Mouse (Mus musculus) bone marrow, adult 2 months (tissue): ENCODE measurements around the gene Myh10.

Experiments
- CTCF ChIP-seq: fragments of 200-500 bp; IDR thresholded peaks from 2 replicates; pipeline ENCODE4 v1.5.1; 2011; ENCODE audit warnings: low read length, control low read depth; ENCODE audit not compliant: control insufficient read depth, insufficient read depth
- POLR2A ChIP-seq: fragments of 200-500 bp; IDR thresholded peaks from 2 replicates; pipeline ENCODE4 v1.6.1; 2011; ENCODE audit warnings: low read depth, mild to moderate bottlenecking, control low read depth, low read length, borderline replicate concordance; ENCODE audit not compliant: control insufficient read depth

DNA sequence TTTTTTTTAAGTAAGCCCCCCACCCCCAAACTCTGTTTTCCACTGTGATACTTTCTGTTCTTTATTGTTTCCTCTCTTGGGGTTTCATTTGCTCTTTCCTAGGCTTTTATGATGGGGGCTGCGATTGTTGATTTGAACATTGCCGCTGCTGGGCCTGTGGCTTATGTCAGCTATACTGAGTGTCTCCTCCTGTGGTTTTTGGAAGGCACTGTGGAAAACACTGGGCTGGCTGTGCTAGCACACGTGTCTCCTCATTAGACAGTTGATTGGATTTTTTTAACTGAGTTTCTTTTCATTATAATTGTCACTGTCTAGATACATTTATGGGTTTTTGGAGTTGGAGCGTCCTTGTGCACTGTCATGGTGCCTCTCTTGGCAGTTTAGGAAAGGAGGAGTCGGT, 39.4 kb downstream of the Myh10 start:
- TF ChIP-seq CTCF (no peak), POLR2A (no peak)
